Mouse (Mus musculus): ENCODE results near the gene Gm5728. TPM values are rescaled to one million over a fixed set of nuclear protein-coding genes. Genes with fewer than 3 reads are reported as not detected.
"Not testable (repeated sequence)": the region's sequence is repeated elsewhere in the genome, so short reads cannot be mapped to it uniquely, and the experiment has no call there.

Gene Gm5728
- not detected in 2 replicates for polyA plus RNA-seq (2015; fragmentation: Nextera tagmentation; extraction: Ambion mirVana)

DNA sequence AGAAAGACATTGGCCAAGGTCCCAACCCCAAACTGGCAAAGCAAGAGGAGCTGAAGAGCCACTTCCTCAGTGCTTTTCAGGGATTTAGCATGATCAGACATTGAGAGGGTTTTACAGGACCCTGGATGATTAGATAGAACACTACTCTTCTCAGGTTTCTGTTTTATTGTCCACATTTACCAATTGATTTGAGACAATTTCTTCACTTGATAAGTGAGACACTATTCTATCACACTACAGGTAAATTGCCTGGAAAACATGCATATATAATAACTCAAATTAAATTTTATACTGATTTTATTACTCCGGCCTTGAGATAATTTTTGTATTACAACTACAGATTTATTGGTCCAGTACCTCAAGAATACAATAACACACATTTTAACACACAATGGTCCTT, at the start of gene Gm5728:
Gene Gm5728 (minus strand): TSS at position 101 of the 400 bp plus-strand sequence.
- WGBS = no CpG with 5 or more reads among the region's 1 CpGs
- not testable (repeated sequence) for H3K4me1 ChIP-seq (replicated peaks); H3K4me3 ChIP-seq (replicated peaks); H3K27ac ChIP-seq; H3K4me2 ChIP-seq (replicated peaks); H3K9me3 ChIP-seq; H3K27me3 ChIP-seq; ATAC-seq; H3K9ac ChIP-seq (replicated peaks); H3K36me3 ChIP-seq

DNA sequence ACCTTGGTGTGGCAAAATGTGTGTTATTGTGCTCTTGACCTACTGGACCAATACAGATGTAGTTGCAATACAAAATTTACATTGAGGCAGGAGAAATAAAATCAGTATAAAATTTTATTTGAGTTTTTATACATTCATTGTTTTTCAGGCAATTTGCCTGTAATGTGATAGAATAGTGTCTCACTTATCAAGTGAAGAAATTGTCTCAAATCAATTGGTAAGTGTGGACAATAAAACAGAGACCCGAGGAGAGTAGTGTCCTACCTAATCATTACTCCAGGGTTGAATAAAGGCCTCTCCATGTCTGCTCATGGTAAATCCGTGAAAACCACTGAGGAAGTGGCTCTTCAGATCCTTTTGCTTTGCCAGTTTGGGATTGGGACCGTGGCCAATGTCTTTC, 42.4 kb upstream of the Gm5728 start, which contains the start of gene Vmn1r100:
Gene Vmn1r100 (plus strand): TSS at position 301 of the 400 bp plus-strand sequence.
- H3K27me3 ChIP-seq; H3K4me1 ChIP-seq (replicated peaks); H3K9ac ChIP-seq (replicated peaks); H3K4me2 ChIP-seq (replicated peaks); H3K36me3 ChIP-seq; ATAC-seq; H3K4me3 ChIP-seq (replicated peaks); H3K27ac ChIP-seq; H3K9me3 ChIP-seq: not testable (repeated sequence)
- no CpG with 5 or more reads among the region's 3 CpGs for WGBS

GRCm38 (mm10) chr7:20333965-20334364, 41.2 kb downstream of the Gm5728 start, which contains the start of gene Gm4133:
Gene Gm4133, minus strand, starts transcription at chr7:20334065.
- not testable (repeated sequence) for H3K27ac ChIP-seq; H3K4me3 ChIP-seq (replicated peaks); ATAC-seq; H3K4me1 ChIP-seq (replicated peaks); H3K9me3 ChIP-seq; H3K27me3 ChIP-seq; H3K36me3 ChIP-seq; H3K9ac ChIP-seq (replicated peaks); H3K4me2 ChIP-seq (replicated peaks)
- WGBS = no CpG with 5 or more reads among the region's 2 CpGs

Other genes starting within 250 kb of the Gm5728 start
- gene Vmn1r93, start 236.3 kb downstream of the Gm5728 start, polyA plus RNA-seq (2015; fragmentation: Nextera tagmentation; extraction: Ambion mirVana) = not detected in 2 replicates
- not detected in 2 replicates for gene Vmn1r94, start 207.0 kb downstream of the Gm5728 start, polyA plus RNA-seq (2015; fragmentation: Nextera tagmentation; extraction: Ambion mirVana)
- gene Vmn1r95, start 181.7 kb downstream of the Gm5728 start, polyA plus RNA-seq (2015; fragmentation: Nextera tagmentation; extraction: Ambion mirVana) = not detected in 2 replicates
- gene Gm6164, start 169.8 kb downstream of the Gm5728 start, polyA plus RNA-seq (2015; fragmentation: Nextera tagmentation; extraction: Ambion mirVana) = not detected in 2 replicates
- not detected in 2 replicates for gene Gm4498, start 141.6 kb downstream of the Gm5728 start, polyA plus RNA-seq (2015; fragmentation: Nextera tagmentation; extraction: Ambion mirVana)
- gene Gm5890, start 112.6 kb downstream of the Gm5728 start, polyA plus RNA-seq (2015; fragmentation: Nextera tagmentation; extraction: Ambion mirVana) = not detected in 2 replicates
- gene Gm4133, start 41.3 kb downstream of the Gm5728 start, polyA plus RNA-seq (2015; fragmentation: Nextera tagmentation; extraction: Ambion mirVana) = not detected in 2 replicates
- not detected in 2 replicates for gene Vmn1r100, start 42.5 kb upstream of the Gm5728 start, polyA plus RNA-seq (2015; fragmentation: Nextera tagmentation; extraction: Ambion mirVana)
- not detected in 2 replicates for gene Vmn1r101, start 67.2 kb upstream of the Gm5728 start, polyA plus RNA-seq (2015; fragmentation: Nextera tagmentation; extraction: Ambion mirVana)
- not detected in 2 replicates for gene Gm10670, start 99.5 kb upstream of the Gm5728 start, polyA plus RNA-seq (2015; fragmentation: Nextera tagmentation; extraction: Ambion mirVana)
- not detected in 2 replicates for gene Vmn1r103, start 135.1 kb upstream of the Gm5728 start, polyA plus RNA-seq (2015; fragmentation: Nextera tagmentation; extraction: Ambion mirVana)
- not detected in 2 replicates for gene Vmn1r104, start 158.4 kb upstream of the Gm5728 start, polyA plus RNA-seq (2015; fragmentation: Nextera tagmentation; extraction: Ambion mirVana)
- gene Gm5726, start 170.3 kb upstream of the Gm5728 start, polyA plus RNA-seq (2015; fragmentation: Nextera tagmentation; extraction: Ambion mirVana) = not detected in 2 replicates
- not detected in 2 replicates for gene Gm4141, start 200.8 kb upstream of the Gm5728 start, polyA plus RNA-seq (2015; fragmentation: Nextera tagmentation; extraction: Ambion mirVana)
- gene Gm4513, start 223.6 kb upstream of the Gm5728 start, polyA plus RNA-seq (2015; fragmentation: Nextera tagmentation; extraction: Ambion mirVana) = not detected in 2 replicates

Measured in midbrain, embryonic 13.5 days (tissue).